Mouse (Mus musculus) MEL (cell line): ENCODE measurements at regions not wholly inside any gene's neighbourhood (a gene's known extent, or its start where the extent isn't known, plus 50 kb on each side); places are given as distances from the start of the nearest gene placed in this dataset.

Experiments used
- DNase-seq: peaks from one replicate; pipeline ENCODE4 v3.0.0; 2011; ENCODE audit warnings: low read depth, low spot score
- H3K27ac ChIP-seq: 2 replicates; pipeline ENCODE4 v1.5.1; 2012; ENCODE audit warnings: low read depth, mild to moderate bottlenecking, control low read depth, low read length, moderate library complexity; ENCODE audit not compliant: control insufficient read depth
- H3K27me3 ChIP-seq, 2 experiments: fragments of 150-350 bp in 1 of 2; sonication (generic) in 1 of 2; 2 replicates each; pipeline ENCODE4 v1.6.1; 2012; ENCODE audit warnings: low read length in 2 of 2, mild to moderate bottlenecking in 2 of 2, improper control_type of control experiment in 1 of 2, moderate library complexity in 1 of 2; ENCODE audit not compliant: insufficient read depth in 2 of 2, control insufficient read depth in 1 of 2
- H3K36me3 ChIP-seq, 2 experiments: 2 replicates each; pipeline ENCODE4 v1.6.1; 2012 to 2014; ENCODE audit warnings: low read length in 2 of 2, improper control_type of control experiment in 1 of 2, inconsistent platforms in 1 of 2, mild to moderate bottlenecking in 1 of 2; ENCODE audit not compliant: insufficient read depth in 2 of 2, control insufficient read depth in 1 of 2
- H3K4me1 ChIP-seq, 2 experiments: fragments of 150-350 bp in 1 of 2; sonication (generic) in 1 of 2; 2 replicates each; pipeline ENCODE4 v1.6.1; 2012; ENCODE audit warnings: low read length in 2 of 2, improper control_type of control experiment in 1 of 2, mild to moderate bottlenecking in 1 of 2; ENCODE audit not compliant: insufficient read depth in 2 of 2, control insufficient read depth in 1 of 2
- H3K4me3 ChIP-seq, 2 experiments: fragments of 150-350 bp in 1 of 2; sonication (generic) in 1 of 2; 2 replicates each; pipeline ENCODE4 v1.5.1; 2012; ENCODE audit warnings: low read depth in 2 of 2, low read length in 2 of 2, mild to moderate bottlenecking in 2 of 2, moderate library complexity in 2 of 2, control low read depth in 1 of 2, improper control_type of control experiment in 1 of 2; ENCODE audit not compliant: control insufficient read depth in 1 of 2, insufficient read depth in 1 of 2
- H3K79me2 ChIP-seq: 2 replicates; pipeline ENCODE4 v1.6.1; 2012; ENCODE audit warnings: mild to moderate bottlenecking, low read length, moderate library complexity; ENCODE audit not compliant: control insufficient read depth, poor library complexity, insufficient read depth
- H3K9ac ChIP-seq: 2 replicates; pipeline ENCODE4 v1.6.1; 2012; ENCODE audit warnings: low read depth, mild to moderate bottlenecking, control low read depth, low read length, moderate library complexity; ENCODE audit not compliant: control insufficient read depth, poor library complexity, severe bottlenecking
- H3K9me3 ChIP-seq: fragments of 150-350 bp; sonication (generic); replicated peaks from 2 replicates; pipeline ENCODE4 v1.6.1; 2012; ENCODE audit warnings: mild to moderate bottlenecking, low read length, improper control_type of control experiment, moderate library complexity; ENCODE audit not compliant: insufficient read depth
- BHLHE40 ChIP-seq: IDR thresholded peaks from 2 replicates; pipeline ENCODE4 v1.6.1; 2012; ENCODE audit warnings: low read depth, mild to moderate bottlenecking, inconsistent platforms, low read length, improper control_type of control experiment, borderline replicate concordance
- CHD1 ChIP-seq: IDR thresholded peaks from 2 replicates; pipeline ENCODE4 v1.6.1; 2012; ENCODE audit warnings: low read depth, mild to moderate bottlenecking, inconsistent platforms, low read length, improper control_type of control experiment
- CHD2 ChIP-seq: IDR thresholded peaks from 2 replicates; pipeline ENCODE4 v1.6.1; 2011; ENCODE audit warnings: low read length, improper control_type of control experiment
- CTCF ChIP-seq, 3 experiments: IDR thresholded peaks in 2 of 3; conservative IDR thresholded peaks in 1 of 3; 2 replicates each; pipeline ENCODE4 v1.5.1; 2011 to 2012; ENCODE audit warnings: low read length in 3 of 3, low read depth in 2 of 3, mild to moderate bottlenecking in 2 of 3, improper control_type of control experiment in 1 of 3, inconsistent platforms in 1 of 3, mixed read lengths in 1 of 3, moderate library complexity in 1 of 3; ENCODE audit not compliant: control insufficient read depth in 1 of 3, insufficient read depth in 1 of 3, poor library complexity in 1 of 3, severe bottlenecking in 1 of 3
- E2F4 ChIP-seq: IDR thresholded peaks from 2 replicates; pipeline ENCODE4 v1.6.1; 2011; ENCODE audit warnings: low read depth, low read length, improper control_type of control experiment, borderline replicate concordance
- ELF1 ChIP-seq: IDR thresholded peaks from 2 replicates; pipeline ENCODE4 v1.6.1; 2014; ENCODE audit warnings: low read depth, mild to moderate bottlenecking, inconsistent platforms, low read length, improper control_type of control experiment, moderate library complexity
- EP300 ChIP-seq, 2 experiments: IDR thresholded peaks; 2 replicates each; pipeline ENCODE4 v1.6.1; 2011; ENCODE audit warnings: improper control_type of control experiment in 2 of 2, low read length in 2 of 2, low read depth in 1 of 2, mild to moderate bottlenecking in 1 of 2
- GABPA ChIP-seq: IDR thresholded peaks from 2 replicates; pipeline ENCODE4 v1.6.1; 2012; ENCODE audit warnings: low read depth, mild to moderate bottlenecking, inconsistent platforms, low read length, improper control_type of control experiment, moderate library complexity
- GATA1 ChIP-seq: IDR thresholded peaks from 2 replicates; pipeline ENCODE4 v1.6.1; 2011; ENCODE audit warnings: low read depth, low read length, improper control_type of control experiment
- JUND ChIP-seq: IDR thresholded peaks from 2 replicates; pipeline ENCODE4 v1.6.1; 2011; ENCODE audit warnings: low read depth, mild to moderate bottlenecking, improper control_type of control experiment, low read length
- KAT2A ChIP-seq: conservative IDR thresholded peaks from 2 replicates; pipeline ENCODE4 v1.6.1; 2012; ENCODE audit warnings: low read depth, low read length, improper control_type of control experiment, inconsistent platforms
- MAFK ChIP-seq: IDR thresholded peaks from 2 replicates; pipeline ENCODE4 v1.6.1; 2011; ENCODE audit warnings: low read depth, mild to moderate bottlenecking, low read length, improper control_type of control experiment, borderline replicate concordance
- MAX ChIP-seq: IDR thresholded peaks from 2 replicates; pipeline ENCODE4 v1.6.1; 2011; ENCODE audit warnings: low read length, improper control_type of control experiment
- MEF2A ChIP-seq: IDR thresholded peaks from 2 replicates; pipeline ENCODE4 v1.6.1; 2014; ENCODE audit warnings: low read depth, mild to moderate bottlenecking, inconsistent platforms, low read length, improper control_type of control experiment; ENCODE audit not compliant: poor library complexity, insufficient replicate concordance, severe bottlenecking; ENCODE audit errors: extremely low read depth
- MXI1 ChIP-seq: IDR thresholded peaks from 2 replicates; pipeline ENCODE4 v1.6.1; 2011; ENCODE audit warnings: mild to moderate bottlenecking, low read depth, low read length, improper control_type of control experiment
- MYB ChIP-seq: IDR thresholded peaks from 2 replicates; pipeline ENCODE4 v1.6.1; 2011; ENCODE audit warnings: mild to moderate bottlenecking, low read depth, low read length, improper control_type of control experiment
- MYC ChIP-seq: IDR thresholded peaks from 2 replicates; pipeline ENCODE4 v1.6.1; 2011; ENCODE audit warnings: low read depth, mild to moderate bottlenecking, low read length, improper control_type of control experiment, moderate library complexity
- NRF1 ChIP-seq: IDR thresholded peaks from 2 replicates; pipeline ENCODE4 v1.6.1; 2014; ENCODE audit warnings: low read depth, mild to moderate bottlenecking, inconsistent platforms, low read length, improper control_type of control experiment, moderate library complexity; ENCODE audit not compliant: poor library complexity, insufficient read depth, severe bottlenecking
- POLR2AphosphoS2 ChIP-seq: IDR thresholded peaks from 2 replicates; pipeline ENCODE4 v1.6.1; 2011; ENCODE audit warnings: low read length, improper control_type of control experiment
- POLR2AphosphoS5 ChIP-seq: IDR thresholded peaks from 2 replicates; pipeline ENCODE4 v1.6.1; 2012; ENCODE audit warnings: low read depth, borderline replicate concordance, mild to moderate bottlenecking, inconsistent platforms, low read length, moderate library complexity, mixed read lengths
- RCOR1 ChIP-seq: IDR thresholded peaks from 2 replicates; pipeline ENCODE4 v1.6.1; 2012; ENCODE audit warnings: low read depth, mild to moderate bottlenecking, inconsistent platforms, low read length, improper control_type of control experiment
- SMC3 ChIP-seq: IDR thresholded peaks from 2 replicates; pipeline ENCODE4 v1.6.1; 2011; ENCODE audit warnings: low read depth, low read length, improper control_type of control experiment
- TAL1 ChIP-seq: IDR thresholded peaks from 2 replicates; pipeline ENCODE4 v1.6.1; 2012; ENCODE audit warnings: mild to moderate bottlenecking, inconsistent platforms, low read length, moderate library complexity, mixed read lengths
- TCF12 ChIP-seq: IDR thresholded peaks from 2 replicates; pipeline ENCODE4 v1.6.1; 2014; ENCODE audit warnings: low read depth, mild to moderate bottlenecking, inconsistent platforms, low read length, improper control_type of control experiment, moderate library complexity
- USF1 ChIP-seq: IDR thresholded peaks from 2 replicates; pipeline ENCODE4 v1.6.1; 2014; ENCODE audit warnings: low read depth, mild to moderate bottlenecking, inconsistent platforms, low read length, improper control_type of control experiment, moderate library complexity
- USF2 ChIP-seq, 2 experiments: IDR thresholded peaks; 2 replicates each; pipeline ENCODE4 v1.6.1; 2011 to 2012; ENCODE audit warnings: improper control_type of control experiment in 2 of 2, low read length in 2 of 2, borderline replicate concordance in 1 of 2, inconsistent platforms in 1 of 2, low read depth in 1 of 2, mild to moderate bottlenecking in 1 of 2; ENCODE audit not compliant: insufficient read depth in 1 of 2
- ZC3H11A ChIP-seq: IDR thresholded peaks from 2 replicates; pipeline ENCODE4 v1.6.1; 2012; ENCODE audit warnings: low read depth, mild to moderate bottlenecking, inconsistent platforms, low read length, improper control_type of control experiment
- ZKSCAN1 ChIP-seq: IDR thresholded peaks from 2 replicates; pipeline ENCODE4 v1.6.1; 2012; ENCODE audit warnings: low read depth, mild to moderate bottlenecking, inconsistent platforms, low read length, improper control_type of control experiment, moderate library complexity
- ZMIZ1 ChIP-seq: IDR thresholded peaks from 2 replicates; pipeline ENCODE4 v1.6.1; 2012; ENCODE audit warnings: low read depth, mild to moderate bottlenecking, inconsistent platforms, low read length, improper control_type of control experiment, moderate library complexity
- ZNF384 ChIP-seq: IDR thresholded peaks from 2 replicates; pipeline ENCODE4 v1.6.1; 2012; ENCODE audit warnings: low read depth, mild to moderate bottlenecking, inconsistent platforms, low read length, improper control_type of control experiment

DNA sequence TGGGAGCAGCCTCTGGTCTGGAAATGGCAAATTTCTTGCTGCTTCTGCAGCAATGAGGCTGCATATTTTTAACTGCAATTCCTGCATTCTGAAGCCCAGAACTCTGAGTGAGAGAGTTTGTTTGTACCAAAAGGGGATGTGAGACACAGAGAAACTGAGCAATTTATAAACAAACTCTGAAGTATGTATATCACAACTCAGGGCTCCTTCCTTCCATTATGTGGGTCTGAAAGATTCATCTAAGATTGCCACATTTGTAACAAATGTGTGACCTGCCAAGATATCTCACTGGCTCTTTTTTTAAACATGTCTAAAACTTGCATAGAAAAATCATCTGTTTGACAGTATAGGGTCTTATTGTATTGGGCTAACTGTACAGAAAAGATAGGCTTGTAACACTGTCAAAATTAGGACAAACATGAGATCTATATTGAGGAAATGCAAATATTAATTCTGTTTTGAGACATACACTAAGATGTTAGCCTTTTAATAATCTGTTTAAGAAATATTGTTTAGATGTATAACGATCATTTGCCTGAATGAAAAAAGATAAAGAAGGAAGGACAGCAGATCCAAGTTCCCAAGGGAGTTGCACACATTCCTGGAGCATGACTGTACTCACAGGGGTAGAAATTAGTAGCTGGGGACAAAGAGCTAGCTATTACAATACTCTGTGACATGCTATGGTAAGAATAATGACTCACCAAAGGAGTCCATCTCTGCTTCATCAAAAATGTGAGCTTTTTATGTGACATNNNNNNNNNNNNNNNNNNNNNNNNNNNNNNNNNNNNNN lies 553.3 kb downstream of the Plxdc2 start:
- DNase-seq = no peak
- no peak overlapping the region for H3K4me3 ChIP-seq
- H3K36me3 ChIP-seq = no peaks in the 10 kb centered on the region
- H3K27ac ChIP-seq = no peak overlapping the region
- no peaks in the 10 kb centered on the region for H3K4me1 ChIP-seq
- no peak overlapping the region for H3K9ac ChIP-seq
- H3K79me2 ChIP-seq = no peaks in the 10 kb centered on the region
- TF ChIP-seq E2F4 (no peak), BHLHE40 (no peak), CHD1 (no peak), NRF1 (no peak), EP300 (IDR thresholded peaks at IDR 0.05; ENCODE audit: low read depth in 1 of 2, low read length in 2 of 2) (no peak), ZKSCAN1 (no peak), JUND (no peak), MYC (no peak), MAX (no peak), MYB (no peak), TAL1 (no peak), RCOR1 (no peak), KAT2A (no peak), ZC3H11A (no peak), USF2 (IDR thresholded peaks at IDR 0.05; ENCODE audit: borderline replicate concordance in 1 of 2, insufficient read depth in 1 of 2, low read depth in 1 of 2, low read length in 2 of 2) (no peak), SMC3 (no peak), MEF2A (no peak), USF1 (no peak)
- no peaks in the 10 kb centered on the region for H3K9me3 ChIP-seq
- H3K27me3 ChIP-seq = no peaks in the 10 kb centered on the region

DNA sequence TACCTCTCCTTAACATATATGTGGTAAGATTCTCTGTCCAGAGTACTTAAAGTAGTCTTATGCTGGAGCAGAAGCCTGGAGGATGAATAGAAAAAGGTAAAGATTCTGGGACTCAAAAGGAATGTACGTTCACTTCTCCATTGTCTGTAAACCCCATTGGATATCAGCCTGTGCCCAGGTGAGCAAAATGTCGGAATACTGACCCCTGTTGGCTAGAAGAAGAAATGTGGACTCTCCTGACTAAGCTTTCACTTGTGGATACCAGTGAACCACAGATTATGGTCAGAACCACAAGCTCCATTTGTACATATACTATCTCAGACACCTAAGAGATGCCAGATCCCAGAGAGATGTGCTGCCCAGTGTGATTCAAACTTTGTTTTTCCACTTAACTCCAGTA lies 558.5 kb downstream of the Plxdc2 start:
- Histone ChIP-seq H3K4me3 (no peak overlapping the region), H3K4me1 (no peaks in the 10 kb centered on the region), H3K9ac (no peak overlapping the region), H3K79me2 (no peaks in the 10 kb centered on the region), H3K9me3 (no peaks in the 10 kb centered on the region), H3K36me3 (no peaks in the 10 kb centered on the region), H3K27ac (no peak overlapping the region), H3K27me3 (no peaks in the 10 kb centered on the region)
- DNase-seq = peak; percentile 3
- TF ChIP-seq TCF12 (no peak), ELF1 (no peak), MXI1 (no peak), POLR2AphosphoS5 (no peak), SMC3 (peak; percentile 15; the same call in 1 of the 2 replicates), GATA1 (no peak), GABPA (no peak), USF2 (IDR thresholded peaks at IDR 0.05; ENCODE audit: borderline replicate concordance in 1 of 2, insufficient read depth in 1 of 2, low read depth in 1 of 2, low read length in 2 of 2) (no peak), CHD2 (no peak), ZMIZ1 (no peak), NRF1 (no peak), POLR2AphosphoS2 (no peak), MEF2A (no peak), CHD1 (no peak), CTCF (IDR thresholded peaks at IDR 0.05 in 2 of 3, conservative IDR thresholded peaks at IDR 0.05 in 1 of 3; ENCODE audit: control insufficient read depth in 1 of 3, insufficient read depth in 1 of 3, low read depth in 2 of 3, low read length in 3 of 3, poor library complexity in 1 of 3, severe bottlenecking in 1 of 3) (peak in 2 of 3 experiments; percentile 10 to 23; a peak in 1 of 6 replicates), MAFK (no peak), ZNF384 (no peak)
